Mouse (Mus musculus): Measurements from ENCODE around the gene Tbc1d10b.
A peak's percentile ranks its signal among the peaks of the same experiment; 100 is the strongest.

Gene Tbc1d10b

GRCm38 (mm10) chr7:127207374-127208294, 634 bp downstream of the Tbc1d10b start:
- DNase-seq (ENCODE audit: low read depth, low spot score) = no peak

GRCm38 (mm10) chr7:127206606-127207005, 1.7 kb downstream of the Tbc1d10b start:
- DNase-seq (ENCODE audit: low read depth, low spot score) = no peak

GRCm38 (mm10) chr7:127196484-127196883, 11.8 kb downstream of the Tbc1d10b start:
- DNase-seq (ENCODE audit: low read depth, low spot score) = no peak

GRCm38 (mm10) chr7:127195544-127196295, 12.5 kb downstream of the Tbc1d10b start, which contains the start of gene Cd2bp2:
Gene Cd2bp2 (minus strand): TSS chr7:127196050.
- DNase-seq (ENCODE audit: low read depth, low spot score) = peak; percentile 98

GRCm38 (mm10) chr7:127194633-127195029, 13.6 kb downstream of the Tbc1d10b start:
- DNase-seq (ENCODE audit: low read depth, low spot score) = peak; percentile 41

- no peak for DNase-seq (ENCODE audit: low read depth, low spot score)
These were observed 14.1 kb downstream of the Tbc1d10b start for GRCm38 (mm10) chr7:127194011-127194632.

- DNase-seq (ENCODE audit: low read depth, low spot score) = no peak
These were observed 15.3 kb downstream of the Tbc1d10b start for GRCm38 (mm10) chr7:127192989-127193388.

GRCm38 (mm10) chr7:127190672-127191071, 17.6 kb downstream of the Tbc1d10b start:
- DNase-seq (ENCODE audit: low read depth, low spot score) = no peak

GRCm38 (mm10) chr7:127188305-127189276, 19.7 kb downstream of the Tbc1d10b start:
- DNase-seq (ENCODE audit: low read depth, low spot score) = peak; percentile 86

- no peak for DNase-seq (ENCODE audit: low read depth, low spot score)
These were observed 20.9 kb downstream of the Tbc1d10b start for GRCm38 (mm10) chr7:127187351-127187750.

GRCm38 (mm10) chr7:127185601-127186000, 22.7 kb downstream of the Tbc1d10b start:
- DNase-seq (ENCODE audit: low read depth, low spot score) = peak; percentile 59

- DNase-seq (ENCODE audit: low read depth, low spot score) = no peak
These were observed 23.5 kb downstream of the Tbc1d10b start for GRCm38 (mm10) chr7:127184720-127185119.

GRCm38 (mm10) chr7:127183828-127184227, 24.4 kb downstream of the Tbc1d10b start:
- DNase-seq (ENCODE audit: low read depth, low spot score) = no peak

- no peak for DNase-seq (ENCODE audit: low read depth, low spot score)
These were observed 24.9 kb downstream of the Tbc1d10b start for GRCm38 (mm10) chr7:127183345-127183744.

- peak; percentile 68 for DNase-seq (ENCODE audit: low read depth, low spot score)
These were observed 26.5 kb downstream of the Tbc1d10b start for GRCm38 (mm10) chr7:127181724-127182123.

GRCm38 (mm10) chr7:127180783-127181182, 27.5 kb downstream of the Tbc1d10b start:
- DNase-seq (ENCODE audit: low read depth, low spot score) = peak; percentile 86

GRCm38 (mm10) chr7:127176937-127177336, 31.3 kb downstream of the Tbc1d10b start:
- peak; percentile 58 for DNase-seq (ENCODE audit: low read depth, low spot score)

GRCm38 (mm10) chr7:127166501-127166900, 41.8 kb downstream of the Tbc1d10b start:
- peak; percentile 69 for DNase-seq (ENCODE audit: low read depth, low spot score)

- peak; percentile 78 for DNase-seq (ENCODE audit: low read depth, low spot score)
These were observed 42.4 kb downstream of the Tbc1d10b start for GRCm38 (mm10) chr7:127165607-127166493.

- DNase-seq (ENCODE audit: low read depth, low spot score) = no peak
These were observed 44.3 kb downstream of the Tbc1d10b start for GRCm38 (mm10) chr7:127164002-127164401.
